Mouse (Mus musculus) c-Kit-negative CD71-positive TER-119-positive erythroid progenitor cells, embryonic 14.5 days (primary cell): ENCODE measurements around the gene Abcb6.
A peak's percentile ranks its signal among the peaks of the same experiment; 100 is the strongest.

ENCODE experiments used
- DNase-seq: peaks from one replicate; pipeline ENCODE4 v3.0.0-alpha.2; 2013; ENCODE audit warnings: low read depth, low spot score

The Abcb6 gene

GRCm38 (mm10) chr1:75180105-75180590, at the start of gene Abcb6:
Gene Abcb6, minus strand, starts transcription at chr1:75180392.
- DNase-seq: peak; percentile 88

- DNase-seq: no peak
These were observed 49.0 kb upstream of the Abcb6 start for GRCm38 (mm10) chr1:75229158-75229557.

GRCm38 (mm10) chr1:75227653-75228052, 47.5 kb upstream of the Abcb6 start:
- no peak for DNase-seq

GRCm38 (mm10) chr1:75226138-75226537, 45.9 kb upstream of the Abcb6 start:
- no peak for DNase-seq

GRCm38 (mm10) chr1:75225473-75225872, 45.3 kb upstream of the Abcb6 start:
- no peak for DNase-seq

- DNase-seq: no peak
These were observed 43.3 kb upstream of the Abcb6 start for GRCm38 (mm10) chr1:75223532-75223931.

- no peak for DNase-seq
These were observed 42.7 kb upstream of the Abcb6 start for GRCm38 (mm10) chr1:75222926-75223325.

- no peak for DNase-seq
These were observed 41.3 kb upstream of the Abcb6 start for GRCm38 (mm10) chr1:75221538-75221937.

GRCm38 (mm10) chr1:75219531-75219930, 39.3 kb upstream of the Abcb6 start, which contains the start of gene Tuba4a:
Gene Tuba4a, minus strand, starts transcription at chr1:75219865.
- no peak for DNase-seq

- peak; percentile 86 for DNase-seq
These were observed 38.9 kb upstream of the Abcb6 start for GRCm38 (mm10) chr1:75219078-75219477.

GRCm38 (mm10) chr1:75218227-75219001, 38.2 kb upstream of the Abcb6 start:
- no peak for DNase-seq

- DNase-seq: no peak
These were observed 37.7 kb upstream of the Abcb6 start for GRCm38 (mm10) chr1:75217893-75218226.

GRCm38 (mm10) chr1:75216797-75217585, 36.8 kb upstream of the Abcb6 start:
- DNase-seq: no peak

- DNase-seq: no peak
These were observed 35.6 kb upstream of the Abcb6 start for GRCm38 (mm10) chr1:75215785-75216184.

- no peak for DNase-seq
These were observed 34.7 kb upstream of the Abcb6 start for GRCm38 (mm10) chr1:75214886-75215285.

GRCm38 (mm10) chr1:75214442-75214841, 34.2 kb upstream of the Abcb6 start:
- DNase-seq: no peak

GRCm38 (mm10) chr1:75213096-75213495, 32.9 kb upstream of the Abcb6 start:
- DNase-seq: no peak

- DNase-seq: no peak
These were observed 32.4 kb upstream of the Abcb6 start for GRCm38 (mm10) chr1:75212542-75212941.

GRCm38 (mm10) chr1:75211141-75211708, 31.0 kb upstream of the Abcb6 start:
- no peak for DNase-seq

- peak; percentile 96 for DNase-seq
These were observed 30.2 kb upstream of the Abcb6 start, which contains the start of the genes Glb1l and Stk16 for GRCm38 (mm10) chr1:75210136-75211087. Gene Glb1l, minus strand, starts transcription at chr1:75210813. Gene Stk16, plus strand, starts transcription at chr1:75210838.
